Mouse (Mus musculus): Measurements from ENCODE around the gene Ago3. TPM values are rescaled to one million over a fixed set of nuclear protein-coding genes. Genes with fewer than 3 reads are reported as not detected.

The Ago3 gene
- total RNA-seq, 2 experiments from 2014 or later: 7.6 TPM

GRCm38 (mm10) chr4:126313202-126313601 lies 116.2 kb downstream of the Ago3 start:
- no peak for DNase-seq (ENCODE audit: low spot score)

GRCm38 (mm10) chr4:126311566-126312200 lies 117.7 kb downstream of the Ago3 start:
- no peak for DNase-seq (ENCODE audit: low spot score)

GRCm38 (mm10) chr4:126310344-126310743 lies 119.0 kb downstream of the Ago3 start:
- no peak for DNase-seq (ENCODE audit: low spot score)

- DNase-seq (ENCODE audit: low spot score): peak; percentile 91
These were observed 119.4 kb downstream of the Ago3 start for GRCm38 (mm10) chr4:126309922-126310309.

GRCm38 (mm10) chr4:126309211-126309921 lies 120.0 kb downstream of the Ago3 start:
- DNase-seq (ENCODE audit: low spot score): no peak

- DNase-seq (ENCODE audit: low spot score): no peak
These were observed 122.5 kb downstream of the Ago3 start for GRCm38 (mm10) chr4:126306827-126307226.

GRCm38 (mm10) chr4:126306058-126306457 lies 123.3 kb downstream of the Ago3 start:
- DNase-seq (ENCODE audit: low spot score): no peak

- no peak for DNase-seq (ENCODE audit: low spot score)
These were observed 123.9 kb downstream of the Ago3 start for GRCm38 (mm10) chr4:126305428-126305827.

- no peak for DNase-seq (ENCODE audit: low spot score)
These were observed 125.5 kb downstream of the Ago3 start for GRCm38 (mm10) chr4:126303877-126304276.

GRCm38 (mm10) chr4:126301584-126302309 lies 127.6 kb downstream of the Ago3 start:
- no peak for DNase-seq (ENCODE audit: low spot score)

GRCm38 (mm10) chr4:126300916-126301583 lies 128.3 kb downstream of the Ago3 start:
- no peak for DNase-seq (ENCODE audit: low spot score)

- DNase-seq (ENCODE audit: low spot score): peak; percentile 76
These were observed 132.7 kb downstream of the Ago3 start for GRCm38 (mm10) chr4:126296617-126297101.

- DNase-seq (ENCODE audit: low spot score): no peak
These were observed 133.4 kb downstream of the Ago3 start for GRCm38 (mm10) chr4:126295937-126296336.

GRCm38 (mm10) chr4:126295152-126295551 lies 134.2 kb downstream of the Ago3 start:
- no peak for DNase-seq (ENCODE audit: low spot score)

GRCm38 (mm10) chr4:126291196-126291595 lies 138.2 kb downstream of the Ago3 start:
- no peak for DNase-seq (ENCODE audit: low spot score)

GRCm38 (mm10) chr4:126290314-126290713 lies 139.0 kb downstream of the Ago3 start:
- DNase-seq (ENCODE audit: low spot score): no peak

- no peak for DNase-seq (ENCODE audit: low spot score)
These were observed 141.2 kb downstream of the Ago3 start for GRCm38 (mm10) chr4:126288085-126288666.

- no peak for DNase-seq (ENCODE audit: low spot score)
These were observed 141.9 kb downstream of the Ago3 start for GRCm38 (mm10) chr4:126287302-126287995.

GRCm38 (mm10) chr4:126286492-126286891 lies 142.9 kb downstream of the Ago3 start, which contains the start of gene Col8a2:
Col8a2 (plus strand) TSS chr4:126286793.
- DNase-seq (ENCODE audit: low spot score): no peak

GRCm38 (mm10) chr4:126283582-126283981 lies 145.8 kb downstream of the Ago3 start:
- no peak for DNase-seq (ENCODE audit: low spot score)

GRCm38 (mm10) chr4:126281706-126282105 lies 147.7 kb downstream of the Ago3 start:
- DNase-seq (ENCODE audit: low spot score): no peak
